Mouse (Mus musculus): Measurements from ENCODE around the gene Tmpo. TPM values are rescaled to one million over a fixed set of nuclear protein-coding genes. Genes with fewer than 3 reads are reported as not detected.

Gene Tmpo
- total RNA-seq, 2 experiments from 2014 or later, result 116 to 140 TPM

DNA sequence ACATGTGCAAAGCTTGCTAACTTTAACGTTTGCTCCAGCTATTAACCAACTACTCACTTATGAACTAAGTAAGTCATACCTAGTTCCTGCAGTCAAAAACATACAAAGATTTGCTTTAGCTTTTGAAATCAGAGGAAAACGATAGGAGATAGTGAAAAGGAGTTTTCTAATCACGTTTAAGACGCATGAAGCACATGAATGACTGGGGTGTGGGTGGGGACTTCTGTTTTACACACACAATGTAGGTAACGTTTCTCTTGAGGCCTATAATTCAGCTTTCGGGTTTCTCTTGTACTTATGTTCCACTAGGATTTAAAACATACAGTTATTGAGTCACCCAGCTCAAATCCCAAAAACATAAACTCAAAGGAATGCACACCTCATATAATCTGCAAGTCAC lies 58.5 kb downstream of the Tmpo start:
- DNase-seq, result no peak

- no peak for DNase-seq
Measured at GRCm38 (mm10) chr10:91116958-91117357, 64.2 kb downstream of the Tmpo start.

DNA sequence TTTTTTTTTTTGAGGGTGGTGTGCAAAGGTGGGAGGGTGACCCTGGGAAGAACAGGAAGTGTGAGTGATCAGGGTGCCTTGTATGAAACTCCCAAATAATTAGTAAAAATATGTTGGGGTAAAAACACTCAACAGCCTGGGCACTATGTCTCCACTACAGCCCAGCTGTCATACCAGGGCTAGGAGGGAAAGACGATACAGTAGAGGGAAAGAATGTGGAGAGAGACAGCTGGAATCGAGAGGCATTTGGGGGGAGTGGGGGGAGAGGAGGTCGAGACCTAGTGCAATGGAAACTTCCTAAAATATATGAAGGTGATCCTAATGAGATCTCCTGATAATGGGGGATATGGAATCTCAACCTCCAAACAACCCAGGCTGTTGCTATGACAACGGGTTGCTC lies 71.3 kb downstream of the Tmpo start:
- DNase-seq, result no peak

DNA sequence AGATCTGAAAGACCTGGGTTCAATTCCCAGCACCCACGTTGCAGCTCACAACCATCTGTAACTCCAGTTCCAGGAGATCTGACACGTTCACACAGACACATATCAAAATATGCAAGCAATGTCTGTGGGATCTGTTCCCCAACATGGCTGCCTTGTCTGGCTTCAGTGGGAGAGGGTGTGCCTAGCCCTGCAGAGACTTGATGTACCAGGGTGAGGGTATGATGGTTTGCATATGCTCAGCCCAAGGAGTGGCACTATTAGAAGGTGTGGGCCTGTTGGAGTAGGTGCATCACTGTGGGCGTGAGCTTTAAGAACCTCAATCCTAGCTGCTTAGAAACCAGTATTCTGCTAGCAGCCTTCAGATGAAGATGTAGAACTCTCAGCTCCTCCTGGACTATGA lies 75.1 kb downstream of the Tmpo start:
- no peak for DNase-seq

GRCm38 (mm10) chr10:91102799-91103590 lies 78.1 kb downstream of the Tmpo start:
- no peak for DNase-seq

GRCm38 (mm10) chr10:91101936-91102335 lies 79.2 kb downstream of the Tmpo start:
- DNase-seq, result no peak

- DNase-seq, result no peak
Measured at GRCm38 (mm10) chr10:91100101-91100500, 81.0 kb downstream of the Tmpo start.

DNA sequence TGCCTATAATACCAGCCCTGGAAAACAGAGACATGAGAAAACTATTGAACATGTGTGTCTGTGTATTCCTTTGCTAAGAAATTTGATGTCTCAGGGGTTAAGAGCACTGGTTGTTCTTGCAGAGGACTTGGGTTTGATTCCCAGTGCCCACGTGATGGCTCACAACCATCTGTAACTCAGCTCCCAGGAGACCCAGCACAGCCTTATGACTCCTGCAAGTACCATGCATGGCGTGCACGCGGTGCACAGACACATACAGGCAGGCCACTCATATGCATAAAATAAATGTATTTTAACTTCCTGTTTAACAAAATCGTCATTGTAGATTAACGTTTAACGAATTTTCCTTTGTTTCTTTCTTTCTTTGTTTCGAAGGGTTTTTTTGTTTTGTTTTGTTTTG lies 83.1 kb downstream of the Tmpo start:
- no peak for DNase-seq

Other genes with a start within 250 kb of the Tmpo start
- 10 to 100 TPM; 13.5 to 14.7 TPM for gene Apaf1, start 98.5 kb downstream of the Tmpo start, total RNA-seq (2021)
- gene Ikbip, start 98.4 kb downstream of the Tmpo start, total RNA-seq (2021), result 10 to 100 TPM; 30.4 to 34.5 TPM
- 100 to 1,000 TPM; 725 to 758 TPM for gene Slc25a3, start 57.3 kb downstream of the Tmpo start, total RNA-seq (2021)

Data from adrenal gland, postnatal 10 days (tissue).